Mouse (Mus musculus): ENCODE data around the gene Slc26a10.
A peak's percentile ranks its signal among the peaks of the same experiment; 100 is the strongest.

- TF ChIP-seq CTCF (IDR thresholded peaks at IDR 0.05; ENCODE audit: low read depth) (no peak; the same call in 1 of the 2 replicates), EP300 (IDR thresholded peaks at IDR 0.05; ENCODE audit: low read depth) (peak; percentile 92)
These were observed 24.9 kb upstream of the Slc26a10 start for GRCm38 (mm10) chr10:127205373-127205772.
